Mouse (Mus musculus) small intestine, adult 2 months (tissue): ENCODE measurements around the gene Jhy.

Experiments
- CTCF ChIP-seq: fragments of 200-500 bp; IDR thresholded peaks from 2 replicates; pipeline ENCODE4 v1.5.1; 2012; ENCODE audit warnings: low read depth, mild to moderate bottlenecking, control low read depth, inconsistent platforms, low read length, moderate library complexity, mixed read lengths; ENCODE audit not compliant: insufficient replicate concordance, insufficient read length; ENCODE audit errors: extremely low read depth
- POLR2A ChIP-seq: fragments of 200-500 bp; IDR thresholded peaks from 2 replicates; pipeline ENCODE4 v1.6.1; 2012; ENCODE audit warnings: low read depth, mild to moderate bottlenecking, control low read depth, inconsistent platforms, low read length, moderate library complexity

- TF ChIP-seq CTCF (no peak), POLR2A (no peak)
Observed at GRCm38 (mm10) chr9:40873556-40874470, 90.1 kb downstream of the Jhy start, which contains the start of gene Bsx.
